Mouse (Mus musculus) gastrocnemius, adult 2 months (tissue): ENCODE measurements around the gene Serpinb1b. TPM values are rescaled to one million over a fixed set of nuclear protein-coding genes. Genes with fewer than 3 reads are reported as not detected.
A peak's percentile ranks its signal among the peaks of the same experiment; 100 is the strongest.
"Not testable (repeated sequence)": the region's sequence is repeated elsewhere in the genome, so short reads cannot be mapped to it uniquely, and the experiment has no call there.

Source experiments
- DNase-seq: peaks from one replicate; pipeline ENCODE4 v3.0.0; 2022
- H3K27ac ChIP-seq: fragments of 200-600 bp; 2 replicates; pipeline ENCODE4 v1.8.1; 2022; ENCODE audit warnings: mild to moderate bottlenecking
- H3K4me3 ChIP-seq: fragments of 200-600 bp; 2 replicates; pipeline ENCODE4 v1.8.1; 2022; ENCODE audit warnings: mild to moderate bottlenecking, moderate library complexity
- CTCF ChIP-seq: fragments of 200-600 bp; IDR thresholded peaks from 2 replicates; pipeline ENCODE4 v1.8.1; 2022; ENCODE audit warnings: antibody characterized with exemption, mild to moderate bottlenecking, moderate library complexity
- intact Hi-C: fragments of 180-260 bp; cut with DNase I; formaldehyde crosslinking; loops from one replicate; pipeline ENCODE4 v1.15.1; 2025
- long read RNA-seq, 2 experiments: library from polyadenylated mRNA; stranded (forward); transcript quantifications; one replicate each; pipeline ENCODE4 v2.0.0; 2021
- total RNA-seq, 2 experiments: library from RNA; stranded (reverse); gene quantifications; 2 replicates each; pipeline ENCODE4 v1.2.3; 2021

The Serpinb1b gene
- total RNA-seq, result not detected
- long read RNA-seq, experiment 1, result 0 reads
- long read RNA-seq, experiment 2, result 0 reads

- DNase-seq, result no peak
- intact Hi-C loops, result loop anchor here (5.0 kb wide), 1 partner anchor 76 kb away; the partner anchor contains the start of gene Serpinb9
- H3K4me3 ChIP-seq, result 0 out of 2 replicates have a peak within 1 kb of the TSS, but pooled peaks have one; percentile 17
- TF ChIP-seq CTCF, result no peak
- no peak within 1 kb of the TSS for H3K27ac ChIP-seq
Observed at GRCm38 (mm10) chr13:33078056-33078705, at the start of gene Serpinb1b. Serpinb1b (plus strand) TSS chr13:33078575.

GRCm38 (mm10) chr13:33029478-33029877, 48.9 kb upstream of the Serpinb1b start:
- intact Hi-C loops, H3K4me3 ChIP-seq, DNase-seq, H3K27ac ChIP-seq: not testable (repeated sequence)

GRCm38 (mm10) chr13:33030281-33030680, 48.1 kb upstream of the Serpinb1b start:
- no peak for DNase-seq
- H3K27ac ChIP-seq, result no peak overlapping the region
- no peak overlapping the region for H3K4me3 ChIP-seq
- TF ChIP-seq CTCF, result no peak
- intact Hi-C loops, result no loop called here

GRCm38 (mm10) chr13:33035506-33035905, 42.9 kb upstream of the Serpinb1b start:
- TF ChIP-seq CTCF, result no peak
- DNase-seq, result no peak
- intact Hi-C loops, result no loop called here
- Histone ChIP-seq H3K27ac (no peak overlapping the region), H3K4me3 (no peak overlapping the region)

GRCm38 (mm10) chr13:33043542-33043941, 34.8 kb upstream of the Serpinb1b start:
- Histone ChIP-seq H3K4me3 (no peak overlapping the region), H3K27ac (no peak overlapping the region)
- no peak for TF ChIP-seq CTCF
- intact Hi-C loops, result no loop called here
- DNase-seq, result no peak

- no peak overlapping the region for H3K4me3 ChIP-seq
- intact Hi-C loops, result no loop called here
- H3K27ac ChIP-seq, result no peak overlapping the region
- TF ChIP-seq CTCF, result no peak
- no peak for DNase-seq
Observed at GRCm38 (mm10) chr13:33047234-33047633, 31.1 kb upstream of the Serpinb1b start.

GRCm38 (mm10) chr13:33048187-33048586, 30.2 kb upstream of the Serpinb1b start:
- TF ChIP-seq CTCF, result no peak
- intact Hi-C loops, result no loop called here
- Histone ChIP-seq H3K27ac (no peak overlapping the region), H3K4me3 (no peak overlapping the region)
- DNase-seq, result no peak

GRCm38 (mm10) chr13:33051697-33052096, 26.7 kb upstream of the Serpinb1b start:
- TF ChIP-seq CTCF, result no peak
- no peak for DNase-seq

GRCm38 (mm10) chr13:33063048-33063447, 15.3 kb upstream of the Serpinb1b start:
- Histone ChIP-seq H3K27ac (no peak overlapping the region), H3K4me3 (no peak overlapping the region)
- TF ChIP-seq CTCF, result no peak
- intact Hi-C loops, result no loop called here
- DNase-seq, result no peak

More at GRCm38 (mm10) chr13:33051697-33052096, 26.7 kb upstream of the Serpinb1b start:
- intact Hi-C loops, result no loop called here
- Histone ChIP-seq H3K4me3 (no peak overlapping the region), H3K27ac (no peak overlapping the region)

GRCm38 (mm10) chr13:33067387-33067977, 10.9 kb upstream of the Serpinb1b start:
- intact Hi-C loops, result no loop called here
- DNase-seq, result no peak
- no peak for TF ChIP-seq CTCF
- no peak overlapping the region for H3K27ac ChIP-seq
- H3K4me3 ChIP-seq, result no peak overlapping the region

- DNase-seq, result no peak
- intact Hi-C loops, result no loop called here
Observed at GRCm38 (mm10) chr13:33068164-33068563, 10.2 kb upstream of the Serpinb1b start.

GRCm38 (mm10) chr13:33071776-33072175, 6.6 kb upstream of the Serpinb1b start:
- no peak for TF ChIP-seq CTCF
- intact Hi-C loops, result loop anchor here (5.0 kb wide), 1 partner anchor 104 kb away; the partner anchor contains the start of gene Serpinb6b

More at GRCm38 (mm10) chr13:33068164-33068563, 10.2 kb upstream of the Serpinb1b start:
- no peak overlapping the region for H3K4me3 ChIP-seq
- no peak for TF ChIP-seq CTCF
- no peak overlapping the region for H3K27ac ChIP-seq

GRCm38 (mm10) chr13:33074029-33074428, 4.3 kb upstream of the Serpinb1b start:
- Histone ChIP-seq H3K4me3 (no peak overlapping the region), H3K27ac (no peak overlapping the region)
- intact Hi-C loops, result loop anchor here (5.0 kb wide), 1 partner anchor 107 kb away; the partner anchor contains the start of gene Serpinb6b
- peak; percentile 71 for TF ChIP-seq CTCF
- peak; percentile 54 for DNase-seq

More at GRCm38 (mm10) chr13:33071776-33072175, 6.6 kb upstream of the Serpinb1b start:
- Histone ChIP-seq H3K4me3 (no peak overlapping the region), H3K27ac (no peak overlapping the region)
- DNase-seq, result no peak
